Mouse (Mus musculus): ENCODE data around the gene Plpp7.

GRCm38 (mm10) chr2:32112548-32112947 is 17.2 kb downstream of the Plpp7 start:
- TF ChIP-seq CTCF (IDR thresholded peaks at IDR 0.05; ENCODE audit: insufficient read depth, low read depth, low read length) (no peak), POLR2A (IDR thresholded peaks at IDR 0.05; ENCODE audit: insufficient read depth, low read depth, low read length) (no peak)
